Mouse (Mus musculus) MEL (cell line): Measurements from ENCODE around the gene Kctd20. TPM values are rescaled to one million over a fixed set of nuclear protein-coding genes. Genes with fewer than 3 reads are reported as not detected.

Source experiments
- DNase-seq: peaks from one replicate; pipeline ENCODE4 v3.0.0; 2011; ENCODE audit warnings: low read depth, low spot score
- H3K27ac ChIP-seq: 2 replicates; pipeline ENCODE4 v1.5.1; 2012; ENCODE audit warnings: low read depth, mild to moderate bottlenecking, control low read depth, low read length, moderate library complexity; ENCODE audit not compliant: control insufficient read depth
- H3K27me3 ChIP-seq, 2 experiments: fragments of 150-350 bp in 1 of 2; sonication (generic) in 1 of 2; 2 replicates each; pipeline ENCODE4 v1.6.1; 2012; ENCODE audit warnings: low read length in 2 of 2, mild to moderate bottlenecking in 2 of 2, improper control_type of control experiment in 1 of 2, moderate library complexity in 1 of 2; ENCODE audit not compliant: insufficient read depth in 2 of 2, control insufficient read depth in 1 of 2
- H3K36me3 ChIP-seq, 2 experiments: 2 replicates each; pipeline ENCODE4 v1.6.1; 2012 to 2014; ENCODE audit warnings: low read length in 2 of 2, improper control_type of control experiment in 1 of 2, inconsistent platforms in 1 of 2, mild to moderate bottlenecking in 1 of 2; ENCODE audit not compliant: insufficient read depth in 2 of 2, control insufficient read depth in 1 of 2
- H3K4me1 ChIP-seq, 2 experiments: fragments of 150-350 bp in 1 of 2; sonication (generic) in 1 of 2; 2 replicates each; pipeline ENCODE4 v1.6.1; 2012; ENCODE audit warnings: low read length in 2 of 2, improper control_type of control experiment in 1 of 2, mild to moderate bottlenecking in 1 of 2; ENCODE audit not compliant: insufficient read depth in 2 of 2, control insufficient read depth in 1 of 2
- H3K4me3 ChIP-seq, 2 experiments: fragments of 150-350 bp in 1 of 2; sonication (generic) in 1 of 2; 2 replicates each; pipeline ENCODE4 v1.5.1; 2012; ENCODE audit warnings: low read depth in 2 of 2, low read length in 2 of 2, mild to moderate bottlenecking in 2 of 2, moderate library complexity in 2 of 2, control low read depth in 1 of 2, improper control_type of control experiment in 1 of 2; ENCODE audit not compliant: control insufficient read depth in 1 of 2, insufficient read depth in 1 of 2
- H3K79me2 ChIP-seq: 2 replicates; pipeline ENCODE4 v1.6.1; 2012; ENCODE audit warnings: mild to moderate bottlenecking, low read length, moderate library complexity; ENCODE audit not compliant: control insufficient read depth, poor library complexity, insufficient read depth
- H3K9ac ChIP-seq: 2 replicates; pipeline ENCODE4 v1.6.1; 2012; ENCODE audit warnings: low read depth, mild to moderate bottlenecking, control low read depth, low read length, moderate library complexity; ENCODE audit not compliant: control insufficient read depth, poor library complexity, severe bottlenecking
- H3K9me3 ChIP-seq: fragments of 150-350 bp; sonication (generic); replicated peaks from 2 replicates; pipeline ENCODE4 v1.6.1; 2012; ENCODE audit warnings: mild to moderate bottlenecking, low read length, improper control_type of control experiment, moderate library complexity; ENCODE audit not compliant: insufficient read depth
- BHLHE40 ChIP-seq: IDR thresholded peaks from 2 replicates; pipeline ENCODE4 v1.6.1; 2012; ENCODE audit warnings: low read depth, mild to moderate bottlenecking, inconsistent platforms, low read length, improper control_type of control experiment, borderline replicate concordance
- CHD1 ChIP-seq: IDR thresholded peaks from 2 replicates; pipeline ENCODE4 v1.6.1; 2012; ENCODE audit warnings: low read depth, mild to moderate bottlenecking, inconsistent platforms, low read length, improper control_type of control experiment
- CHD2 ChIP-seq: IDR thresholded peaks from 2 replicates; pipeline ENCODE4 v1.6.1; 2011; ENCODE audit warnings: low read length, improper control_type of control experiment
- CTCF ChIP-seq, 3 experiments: IDR thresholded peaks in 2 of 3; conservative IDR thresholded peaks in 1 of 3; 2 replicates each; pipeline ENCODE4 v1.5.1; 2011 to 2012; ENCODE audit warnings: low read length in 3 of 3, low read depth in 2 of 3, mild to moderate bottlenecking in 2 of 3, improper control_type of control experiment in 1 of 3, inconsistent platforms in 1 of 3, mixed read lengths in 1 of 3, moderate library complexity in 1 of 3; ENCODE audit not compliant: control insufficient read depth in 1 of 3, insufficient read depth in 1 of 3, poor library complexity in 1 of 3, severe bottlenecking in 1 of 3
- E2F4 ChIP-seq: IDR thresholded peaks from 2 replicates; pipeline ENCODE4 v1.6.1; 2011; ENCODE audit warnings: low read depth, low read length, improper control_type of control experiment, borderline replicate concordance
- ELF1 ChIP-seq: IDR thresholded peaks from 2 replicates; pipeline ENCODE4 v1.6.1; 2014; ENCODE audit warnings: low read depth, mild to moderate bottlenecking, inconsistent platforms, low read length, improper control_type of control experiment, moderate library complexity
- EP300 ChIP-seq, 2 experiments: IDR thresholded peaks; 2 replicates each; pipeline ENCODE4 v1.6.1; 2011; ENCODE audit warnings: improper control_type of control experiment in 2 of 2, low read length in 2 of 2, low read depth in 1 of 2, mild to moderate bottlenecking in 1 of 2
- ETS1 ChIP-seq: IDR thresholded peaks from 2 replicates; pipeline ENCODE4 v1.6.1; 2012; ENCODE audit warnings: low read depth, mild to moderate bottlenecking, inconsistent platforms, low read length, improper control_type of control experiment, moderate library complexity
- GABPA ChIP-seq: IDR thresholded peaks from 2 replicates; pipeline ENCODE4 v1.6.1; 2012; ENCODE audit warnings: low read depth, mild to moderate bottlenecking, inconsistent platforms, low read length, improper control_type of control experiment, moderate library complexity
- GATA1 ChIP-seq: IDR thresholded peaks from 2 replicates; pipeline ENCODE4 v1.6.1; 2011; ENCODE audit warnings: low read depth, low read length, improper control_type of control experiment
- KAT2A ChIP-seq: conservative IDR thresholded peaks from 2 replicates; pipeline ENCODE4 v1.6.1; 2012; ENCODE audit warnings: low read depth, low read length, improper control_type of control experiment, inconsistent platforms
- MAFK ChIP-seq: IDR thresholded peaks from 2 replicates; pipeline ENCODE4 v1.6.1; 2011; ENCODE audit warnings: low read depth, mild to moderate bottlenecking, low read length, improper control_type of control experiment, borderline replicate concordance
- MAX ChIP-seq: IDR thresholded peaks from 2 replicates; pipeline ENCODE4 v1.6.1; 2011; ENCODE audit warnings: low read length, improper control_type of control experiment
- MAZ ChIP-seq: IDR thresholded peaks from 2 replicates; pipeline ENCODE4 v1.6.1; 2012; ENCODE audit warnings: low read depth, mild to moderate bottlenecking, inconsistent platforms, low read length, improper control_type of control experiment
- MEF2A ChIP-seq: IDR thresholded peaks from 2 replicates; pipeline ENCODE4 v1.6.1; 2014; ENCODE audit warnings: low read depth, mild to moderate bottlenecking, inconsistent platforms, low read length, improper control_type of control experiment; ENCODE audit not compliant: poor library complexity, insufficient replicate concordance, severe bottlenecking; ENCODE audit errors: extremely low read depth
- MXI1 ChIP-seq: IDR thresholded peaks from 2 replicates; pipeline ENCODE4 v1.6.1; 2011; ENCODE audit warnings: mild to moderate bottlenecking, low read depth, low read length, improper control_type of control experiment
- MYB ChIP-seq: IDR thresholded peaks from 2 replicates; pipeline ENCODE4 v1.6.1; 2011; ENCODE audit warnings: mild to moderate bottlenecking, low read depth, low read length, improper control_type of control experiment
- MYC ChIP-seq: IDR thresholded peaks from 2 replicates; pipeline ENCODE4 v1.6.1; 2011; ENCODE audit warnings: low read depth, mild to moderate bottlenecking, low read length, improper control_type of control experiment, moderate library complexity
- NRF1 ChIP-seq: IDR thresholded peaks from 2 replicates; pipeline ENCODE4 v1.6.1; 2014; ENCODE audit warnings: low read depth, mild to moderate bottlenecking, inconsistent platforms, low read length, improper control_type of control experiment, moderate library complexity; ENCODE audit not compliant: poor library complexity, insufficient read depth, severe bottlenecking
- POLR2AphosphoS2 ChIP-seq: IDR thresholded peaks from 2 replicates; pipeline ENCODE4 v1.6.1; 2011; ENCODE audit warnings: low read length, improper control_type of control experiment
- POLR2AphosphoS5 ChIP-seq: IDR thresholded peaks from 2 replicates; pipeline ENCODE4 v1.6.1; 2012; ENCODE audit warnings: low read depth, borderline replicate concordance, mild to moderate bottlenecking, inconsistent platforms, low read length, moderate library complexity, mixed read lengths
- RAD21 ChIP-seq: IDR thresholded peaks from 2 replicates; pipeline ENCODE4 v1.6.1; 2011; ENCODE audit warnings: mild to moderate bottlenecking, low read depth, low read length, improper control_type of control experiment
- RCOR1 ChIP-seq: IDR thresholded peaks from 2 replicates; pipeline ENCODE4 v1.6.1; 2012; ENCODE audit warnings: low read depth, mild to moderate bottlenecking, inconsistent platforms, low read length, improper control_type of control experiment
- SIN3A ChIP-seq: IDR thresholded peaks from 2 replicates; pipeline ENCODE4 v1.6.1; 2012; ENCODE audit warnings: low read length, improper control_type of control experiment, inconsistent platforms
- SMC3 ChIP-seq: IDR thresholded peaks from 2 replicates; pipeline ENCODE4 v1.6.1; 2011; ENCODE audit warnings: low read depth, low read length, improper control_type of control experiment
- TAL1 ChIP-seq: IDR thresholded peaks from 2 replicates; pipeline ENCODE4 v1.6.1; 2012; ENCODE audit warnings: mild to moderate bottlenecking, inconsistent platforms, low read length, moderate library complexity, mixed read lengths
- TBP ChIP-seq: IDR thresholded peaks from 2 replicates; pipeline ENCODE4 v1.8.0; 2011; ENCODE audit warnings: low read depth, low read length, improper control_type of control experiment
- UBTF ChIP-seq: IDR thresholded peaks from 2 replicates; pipeline ENCODE4 v1.6.1; 2012; ENCODE audit warnings: low read depth, mild to moderate bottlenecking, inconsistent platforms, low read length, improper control_type of control experiment, moderate library complexity, borderline replicate concordance; ENCODE audit not compliant: insufficient read depth
- ZC3H11A ChIP-seq: IDR thresholded peaks from 2 replicates; pipeline ENCODE4 v1.6.1; 2012; ENCODE audit warnings: low read depth, mild to moderate bottlenecking, inconsistent platforms, low read length, improper control_type of control experiment
- ZKSCAN1 ChIP-seq: IDR thresholded peaks from 2 replicates; pipeline ENCODE4 v1.6.1; 2012; ENCODE audit warnings: low read depth, mild to moderate bottlenecking, inconsistent platforms, low read length, improper control_type of control experiment, moderate library complexity
- ZNF384 ChIP-seq: IDR thresholded peaks from 2 replicates; pipeline ENCODE4 v1.6.1; 2012; ENCODE audit warnings: low read depth, mild to moderate bottlenecking, inconsistent platforms, low read length, improper control_type of control experiment
- polyA plus RNA-seq, 2 experiments: library from polyadenylated mRNA; stranded (reverse) in 1 of 2; unstranded in 1 of 2; fragments of >175 nt in 1 of 2; fragments of >200 nt in 1 of 2; gene quantifications; 2 replicates each; pipeline versions ENCODE4 v1.2.1 to v1.2.4; 2012; ENCODE audit warnings: low replicate concordance in 2 of 2, low read depth in 1 of 2; ENCODE audit not compliant: insufficient read length in 2 of 2, insufficient read depth in 1 of 2, missing spikeins in 1 of 2
- total RNA-seq: library from RNA; depleted of rRNA; stranded (reverse); fragments of 300-350 nt; gene quantifications from 2 replicates; pipeline ENCODE4 v1.2.3, GENCODE M21; 2012

Gene Kctd20
- total and polyA plus RNA-seq, 3 experiments: 41.8 to 65.4 TPM; not detected in 1

DNA sequence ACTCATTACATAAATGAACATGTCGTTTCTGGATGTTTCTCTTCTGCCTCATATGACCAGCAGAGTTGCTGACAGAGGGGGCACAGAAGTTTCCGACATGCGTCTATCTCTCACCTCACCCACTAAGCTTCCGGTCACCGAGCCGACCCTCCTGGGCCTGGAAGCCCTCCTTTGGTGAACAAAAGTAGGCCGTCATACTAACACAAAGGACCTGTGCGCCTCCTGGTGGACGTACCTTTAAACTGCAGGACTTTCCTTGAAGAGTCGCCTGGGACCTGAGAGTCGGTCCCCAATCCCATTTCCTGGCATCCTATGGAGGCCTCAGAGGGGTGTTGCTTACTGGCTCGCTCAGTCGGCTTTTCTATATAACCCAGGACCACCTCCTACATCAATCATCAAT, 25.4 kb upstream of the Kctd20 start (continued):
- TF ChIP-seq UBTF (no peak), MAFK (no peak), TBP (0 out of 2 replicates have a peak, but pooled peaks have one; percentile 30), MYB (no peak), MEF2A (no peak), CTCF (IDR thresholded peaks at IDR 0.05 in 2 of 3, conservative IDR thresholded peaks at IDR 0.05 in 1 of 3; ENCODE audit: control insufficient read depth in 1 of 3, insufficient read depth in 1 of 3, low read depth in 2 of 3, low read length in 3 of 3, poor library complexity in 1 of 3, severe bottlenecking in 1 of 3) (peak; percentile 80 to 93 (median 86)), MAX (no peak), ZC3H11A (peak; percentile 72), E2F4 (no peak), POLR2AphosphoS2 (no peak), EP300 (IDR thresholded peaks at IDR 0.05; ENCODE audit: low read depth in 1 of 2, low read length in 2 of 2) (no peak), ZNF384 (no peak), RCOR1 (no peak), NRF1 (no peak), MXI1 (no peak), CHD2 (no peak), SIN3A (0 out of 2 replicates have a peak, but pooled peaks have one; percentile 32)

DNA sequence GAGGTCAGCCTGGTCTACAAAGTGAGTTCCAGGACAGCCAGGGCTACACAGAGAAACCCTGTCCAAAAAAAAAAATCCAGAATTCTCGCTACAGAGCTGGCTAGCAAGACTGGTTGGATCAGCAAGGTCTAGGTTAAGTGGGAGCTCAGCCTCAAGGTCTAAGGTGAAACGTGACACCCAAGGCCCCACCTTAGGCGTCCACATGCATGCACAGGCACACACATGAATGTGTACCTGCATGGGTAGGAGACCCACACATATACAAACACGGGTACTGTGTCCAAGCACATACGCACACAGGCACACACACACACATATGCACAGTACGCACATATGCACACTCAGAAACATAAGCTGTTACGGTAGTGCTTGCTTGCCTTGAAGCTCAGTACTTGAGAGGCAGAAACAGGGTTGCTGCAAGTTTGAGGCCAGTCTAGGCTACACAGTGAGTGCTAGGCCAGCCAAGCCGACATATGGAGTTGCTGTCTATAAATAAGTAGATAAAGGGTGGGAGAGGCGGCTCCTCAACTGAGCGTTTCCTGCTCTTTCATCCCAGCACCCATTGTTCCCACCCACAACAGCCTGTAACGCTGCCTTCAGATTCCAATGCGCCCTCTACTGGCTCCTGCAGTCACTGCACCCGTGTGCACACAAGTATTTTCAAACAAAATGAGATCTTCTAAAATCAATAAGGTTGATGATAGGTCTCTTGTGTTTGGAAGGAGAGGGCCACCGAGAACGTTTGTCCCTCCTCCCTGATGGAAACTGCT, 24.7 kb upstream of the Kctd20 start:
- H3K9ac ChIP-seq: 0 out of 2 replicates have a peak overlapping the region, but pooled peaks have one; percentile 16
- 0 out of 4 replicates have a peak overlapping the region, but pooled peaks of 1 of the 2 experiments have one; percentile 5 for H3K4me3 ChIP-seq
- H3K9me3 ChIP-seq: no peaks in the 10 kb centered on the region
- no peaks in the 10 kb centered on the region; the same call in 1 of the 2 replicates for H3K79me2 ChIP-seq
- H3K36me3 ChIP-seq: peaks cover 0 to 10% of the 10 kb centered on the region in 2 experiments; a peak in 2 of 4 replicates
- H3K27me3 ChIP-seq: no peaks in the 10 kb centered on the region
- H3K27ac ChIP-seq: 0 out of 2 replicates have a peak overlapping the region, but pooled peaks have one; percentile 11
- H3K4me1 ChIP-seq: peaks cover 0 to 20% of the 10 kb centered on the region in 2 experiments; a peak in 3 of 4 replicates
- DNase-seq: peak; percentile 88
- no peak; the same call in 1 of the 2 replicates for TF ChIP-seq ETS1
- TF ChIP-seq KAT2A: no peak
- TF ChIP-seq MAFK: no peak
- TF ChIP-seq POLR2AphosphoS5: no peak
- no peak for TF ChIP-seq UBTF
- no peak for TF ChIP-seq TBP
- TF ChIP-seq RAD21: peak; percentile 29
- no peak for TF ChIP-seq ZKSCAN1
- TF ChIP-seq NRF1: no peak
- no peak for TF ChIP-seq ZC3H11A
- no peak for TF ChIP-seq ZNF384
- TF ChIP-seq GABPA: no peak
- TF ChIP-seq MYB: no peak
- TF ChIP-seq MAZ: no peak
- TF ChIP-seq POLR2AphosphoS2: no peak
- TF ChIP-seq SMC3: peak; percentile 65
- TF ChIP-seq CHD1: no peak
- no peak for TF ChIP-seq MAX
- no peak for TF ChIP-seq GATA1
- no peak for TF ChIP-seq BHLHE40
- no peak for TF ChIP-seq ELF1
- TF ChIP-seq EP300 (IDR thresholded peaks at IDR 0.05; ENCODE audit: low read depth in 1 of 2, low read length in 2 of 2): no peak
- TF ChIP-seq TAL1: no peak
- TF ChIP-seq MEF2A: 0 out of 2 replicates have a peak, but pooled peaks have one; percentile 15
- TF ChIP-seq MYC: no peak
